Mouse (Mus musculus): ENCODE results near the gene Helz.
"Not testable (repeated sequence)": the region's sequence is repeated elsewhere in the genome, so short reads cannot be mapped to it uniquely, and the experiment has no call there.

Helz gene

GRCm38 (mm10) chr11:107548204-107548975 is 660 bp downstream of the Helz start:
- no peak for DNase-seq

GRCm38 (mm10) chr11:107559874-107560273 is 12.1 kb downstream of the Helz start:
- no peak for DNase-seq

- no peak for DNase-seq
Observed at GRCm38 (mm10) chr11:107567431-107567830, 19.7 kb downstream of the Helz start.

GRCm38 (mm10) chr11:107568466-107568995 is 20.8 kb downstream of the Helz start:
- no peak for DNase-seq

- DNase-seq: not testable (repeated sequence)
Observed at GRCm38 (mm10) chr11:107570891-107571290, 23.2 kb downstream of the Helz start.

- no peak for DNase-seq
Observed at GRCm38 (mm10) chr11:107571318-107571717, 23.6 kb downstream of the Helz start.

- no peak for DNase-seq
Observed at GRCm38 (mm10) chr11:107572551-107572950, 24.8 kb downstream of the Helz start.

GRCm38 (mm10) chr11:107573061-107573692 is 25.4 kb downstream of the Helz start:
- no peak for DNase-seq

- DNase-seq: peak; percentile 30
Observed at GRCm38 (mm10) chr11:107573847-107574246, 26.1 kb downstream of the Helz start.

GRCm38 (mm10) chr11:107574811-107575705 is 27.3 kb downstream of the Helz start:
- DNase-seq: no peak

GRCm38 (mm10) chr11:107576186-107576585 is 28.5 kb downstream of the Helz start:
- DNase-seq: no peak

- DNase-seq: no peak
Observed at GRCm38 (mm10) chr11:107577400-107577799, 29.7 kb downstream of the Helz start.

GRCm38 (mm10) chr11:107578226-107578625 is 30.5 kb downstream of the Helz start:
- no peak for DNase-seq

- DNase-seq: no peak
Observed at GRCm38 (mm10) chr11:107580786-107581185, 33.1 kb downstream of the Helz start.

GRCm38 (mm10) chr11:107584660-107585451 is 37.1 kb downstream of the Helz start:
- DNase-seq: no peak

GRCm38 (mm10) chr11:107586129-107586528 is 38.4 kb downstream of the Helz start:
- DNase-seq: not testable (repeated sequence)

- no peak for DNase-seq
Observed at GRCm38 (mm10) chr11:107587141-107587540, 39.4 kb downstream of the Helz start.

- DNase-seq: no peak
Observed at GRCm38 (mm10) chr11:107592575-107592974, 44.8 kb downstream of the Helz start.

GRCm38 (mm10) chr11:107597381-107597780 is 49.7 kb downstream of the Helz start:
- DNase-seq: no peak

- no peak for DNase-seq
Observed at GRCm38 (mm10) chr11:107605694-107606093, 58.0 kb downstream of the Helz start.

GRCm38 (mm10) chr11:107613906-107614305 is 66.2 kb downstream of the Helz start:
- no peak for DNase-seq

- DNase-seq: no peak
Observed at GRCm38 (mm10) chr11:107615696-107616095, 68.0 kb downstream of the Helz start.

Data from liver (tissue).